In genomic region chr10:97312978-97313377, GRCm38 (mm10) we compare ENCODE assay signal across 8 mouse cellular contexts.
DNase-seq lines count a peak whose midpoint lies in the region; ATAC-seq lines count a peak whose summit lies in the region.

No protein-coding gene starts in this region.

- H3K4me3 ChIP-seq in megakaryocyte, embryonic 14.5 days (replicated peaks): peak overlapping the region; percentile 91

- DNase-seq in ZHBTc4 (ENCODE audit: low read depth, low spot score): peak; percentile 90
- peak; percentile 83 to 86 for DNase-seq in gastrocnemius, adult 8-10 months (ENCODE audit: low spot score in 2 of 2)
- DNase-seq in hindlimb bud, embryonic 11.5 days (ENCODE audit: extremely low spot score, low read depth, low spot score): peak; percentile 91
- DNase-seq in left cerebral cortex, adult 8-10 months (ENCODE audit: low spot score in 2 of 2): peak; percentile 85 to 95
- peak; percentile 96 to 97 for DNase-seq in right cerebral cortex, postnatal 10 days (ENCODE audit: low spot score in 2 of 2)
- peak; percentile 92 for DNase-seq in urinary bladder, postnatal 25 days (ENCODE audit: low spot score)

- peaks cover 5% of the 10 kb centered on the region for H3K4me1 ChIP-seq in megakaryocyte, embryonic 14.5 days

- peak; percentile 88 for ATAC-seq in common myeloid progenitor, adult 5-6 weeks (replicated peaks; ENCODE audit: low read depth, poor library complexity, severe bottlenecking)

- H3K9me3 ChIP-seq in megakaryocyte, embryonic 14.5 days: no peaks in the 10 kb centered on the region

- no peaks in the 10 kb centered on the region for H3K36me3 ChIP-seq in megakaryocyte, embryonic 14.5 days (replicated peaks; ENCODE audit: low read length)

- H3K27me3 ChIP-seq in megakaryocyte, embryonic 14.5 days (replicated peaks): no peaks in the 10 kb centered on the region

Comparison
In these comparisons a context has a peak if more than half of its experiments do, and no peak if none do; other contexts are left out.
1. Peak in every context shown above with its lines: DNase-seq, ATAC-seq and H3K4me3 ChIP-seq.